Mouse (Mus musculus) G1E (cell line): ENCODE data around the gene Elk4.

Source experiments
- CTCF ChIP-seq: IDR thresholded peaks from 2 replicates; pipeline ENCODE4 v1.5.1; 2012; ENCODE audit warnings: low read depth, low read length, inconsistent platforms, mixed read lengths
- TAL1 ChIP-seq: conservative IDR thresholded peaks from 2 replicates; pipeline ENCODE4 v1.6.1; 2012; ENCODE audit warnings: low read depth, low read length, inconsistent platforms, mixed read lengths

GRCm38 (mm10) chr1:131993169-131994040 is 14.0 kb upstream of the Elk4 start:
- TF ChIP-seq CTCF (no peak), TAL1 (no peak)
